Mouse (Mus musculus): ENCODE results near the gene Paxbp1. TPM values are rescaled to one million over a fixed set of nuclear protein-coding genes. Genes with fewer than 3 reads are reported as not detected.
A peak's percentile ranks its signal among the peaks of the same experiment; 100 is the strongest.

Gene Paxbp1
- total RNA-seq, 2 experiments from 2014 or later = 63.3 to 68.5 TPM

DNA sequence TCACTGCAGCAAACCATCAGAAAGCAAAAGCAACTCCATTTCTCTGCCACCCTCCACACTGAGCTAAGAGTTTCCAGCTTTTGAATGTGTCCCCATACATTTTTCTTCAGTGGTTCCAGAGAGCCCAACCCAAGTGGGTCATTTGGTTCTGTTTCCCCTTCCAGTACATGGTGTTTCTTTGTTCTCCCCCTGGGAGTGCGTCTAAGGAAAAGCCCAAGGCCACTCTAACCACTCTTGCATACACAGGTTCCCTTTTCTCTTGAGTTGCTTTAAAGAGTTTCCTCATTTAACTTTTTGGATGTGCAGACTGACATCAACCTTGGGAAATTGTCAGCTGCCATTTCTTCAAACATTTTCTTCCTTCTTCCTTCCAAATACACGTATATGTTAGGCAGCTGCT is 43.2 kb downstream of the Paxbp1 start:
- no peak for DNase-seq (ENCODE audit: low spot score in 2 of 2)

DNA sequence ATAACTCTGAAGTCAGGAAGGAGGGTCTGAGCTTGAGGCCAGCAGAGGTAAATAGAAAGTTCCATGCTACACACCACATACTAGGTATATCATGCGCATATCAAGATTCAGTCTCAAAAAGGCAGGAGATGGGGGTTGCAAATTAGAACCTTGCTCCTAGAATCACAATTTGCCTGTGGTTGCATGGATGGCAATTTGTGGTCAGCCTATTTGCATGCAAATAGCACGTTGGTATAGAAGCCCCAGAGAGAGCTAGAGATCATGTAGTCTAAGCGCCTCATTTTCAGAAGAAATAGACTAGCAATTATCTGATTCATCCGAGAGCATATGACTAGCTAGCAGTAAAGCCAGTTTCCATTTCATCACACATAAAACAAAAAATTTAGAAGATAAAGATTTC is 44.5 kb downstream of the Paxbp1 start:
- no peak for DNase-seq (ENCODE audit: low spot score in 2 of 2)

DNA sequence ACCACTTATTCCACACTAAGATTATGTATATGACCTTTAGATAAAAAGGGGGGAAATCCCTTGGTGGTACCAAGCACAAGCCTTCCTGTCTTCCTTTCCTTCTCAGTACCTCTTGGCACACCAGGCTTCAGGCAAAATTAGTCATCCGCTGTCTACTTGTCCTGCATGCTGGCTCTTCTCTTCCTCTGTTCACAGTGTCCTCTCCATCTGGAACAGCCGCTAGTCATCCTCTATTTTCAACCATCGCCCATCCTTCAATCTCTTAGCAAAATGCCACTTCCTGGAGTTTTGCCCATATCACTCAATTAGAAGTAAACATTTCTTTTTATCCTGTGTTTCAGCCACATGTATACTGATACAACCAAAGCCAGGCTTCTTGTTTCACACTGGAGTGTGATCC is 46.5 kb downstream of the Paxbp1 start:
- peak in 1 of 2 experiments; percentile 57 for DNase-seq (ENCODE audit: low spot score in 2 of 2)

DNA sequence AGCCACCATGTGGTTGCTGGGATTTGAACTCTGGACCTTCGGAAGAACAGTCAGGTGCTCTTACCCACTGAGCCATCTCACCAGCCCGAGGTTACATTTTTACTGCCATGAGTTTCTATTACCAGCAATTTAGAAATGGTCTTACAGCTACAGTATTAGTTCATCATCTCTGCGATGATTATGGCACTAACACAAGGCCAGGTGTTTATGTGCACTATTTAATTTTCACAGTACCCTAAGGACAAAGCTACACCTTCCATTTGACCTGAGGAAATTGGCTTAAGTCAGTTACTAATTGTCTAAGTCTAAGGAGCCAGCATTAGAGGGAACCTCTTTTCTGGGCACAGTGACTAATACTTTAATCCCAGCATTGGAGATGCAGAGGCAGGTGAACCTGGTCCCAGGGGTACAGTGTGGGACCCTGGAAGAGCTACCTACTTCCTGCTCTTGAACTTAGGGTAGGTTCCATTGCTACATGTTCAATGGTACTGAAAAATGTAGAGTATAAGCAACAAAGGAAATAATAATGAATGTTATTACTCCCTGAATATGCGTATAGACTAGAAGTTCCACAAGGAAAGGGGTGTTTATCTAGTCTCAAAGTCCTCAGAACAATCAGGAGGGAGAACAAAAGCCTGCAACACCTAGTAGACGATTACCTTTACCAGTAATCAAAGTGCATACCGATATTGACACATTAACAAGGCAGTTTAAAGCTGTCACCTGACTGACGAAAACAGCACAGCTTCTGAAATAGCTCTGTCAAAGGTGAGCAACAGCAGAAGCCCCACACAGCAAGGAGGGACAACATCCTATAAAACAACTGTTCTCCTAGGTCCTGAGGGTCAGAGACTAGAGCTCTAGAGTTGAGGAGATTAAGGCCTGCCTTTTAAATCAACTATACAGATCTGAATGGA is 47.8 kb downstream of the Paxbp1 start:
- no peak for DNase-seq (ENCODE audit: low spot score in 2 of 2)

DNA sequence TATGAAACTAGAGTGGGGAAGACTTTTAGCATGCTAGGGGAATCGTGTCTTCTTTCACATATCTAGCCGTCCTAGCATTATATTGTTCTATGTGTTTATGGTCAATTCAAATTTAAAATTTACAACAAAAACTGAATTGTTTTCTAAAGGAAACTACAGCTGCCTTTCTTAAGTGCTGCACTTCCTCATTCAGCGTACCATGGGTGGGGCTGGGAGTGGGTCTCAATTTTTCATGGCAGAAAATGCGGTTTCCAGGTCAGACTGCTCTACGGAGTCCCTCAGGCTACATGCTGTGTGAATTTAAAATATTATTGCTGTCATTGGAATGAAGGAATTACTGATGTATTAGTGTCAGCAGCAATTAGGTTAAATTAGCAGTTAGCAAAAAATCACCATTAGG is 48.8 kb downstream of the Paxbp1 start:
- no peak for DNase-seq (ENCODE audit: low spot score in 2 of 2)

DNA sequence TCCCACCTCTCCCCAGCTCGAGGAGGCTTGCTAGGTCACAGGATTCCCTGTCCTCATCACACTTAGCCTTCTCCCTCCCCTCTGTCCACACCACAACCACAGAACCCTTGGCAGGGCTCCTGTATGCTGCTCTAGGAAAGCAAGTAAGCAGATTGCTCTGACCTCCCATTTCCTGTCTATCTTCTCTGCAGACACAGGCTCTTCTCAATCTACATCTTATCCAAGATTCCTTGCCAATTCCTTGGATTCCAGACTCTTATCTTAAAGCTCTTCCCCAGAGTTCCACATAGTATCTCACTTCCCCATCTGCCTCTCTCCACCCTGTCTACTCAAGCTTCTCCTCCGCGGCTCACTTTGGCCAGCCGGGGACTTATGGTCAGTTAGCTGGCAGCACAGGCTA is 49.3 kb downstream of the Paxbp1 start:
- no peak for DNase-seq (ENCODE audit: low spot score in 2 of 2)

DNA sequence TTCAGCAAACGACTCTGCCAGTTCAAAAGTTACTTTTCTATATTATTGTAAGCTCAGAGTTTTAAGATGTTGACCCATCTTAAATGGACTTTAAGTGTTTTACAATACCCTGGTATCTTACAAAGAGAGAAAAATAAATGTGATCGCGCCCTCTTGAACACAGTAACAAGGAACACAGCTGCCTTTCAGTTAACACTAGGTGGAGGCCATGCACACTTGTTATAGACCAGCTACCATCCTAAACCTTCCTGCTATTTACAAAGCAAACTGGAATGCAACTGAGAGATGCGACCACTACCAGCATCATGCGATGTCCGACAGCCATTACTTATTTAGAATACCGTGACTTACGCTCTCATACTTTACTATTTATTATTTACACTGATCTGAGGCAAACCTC is 55.2 kb downstream of the Paxbp1 start:
- DNase-seq (ENCODE audit: low spot score in 2 of 2) = no peak

DNA sequence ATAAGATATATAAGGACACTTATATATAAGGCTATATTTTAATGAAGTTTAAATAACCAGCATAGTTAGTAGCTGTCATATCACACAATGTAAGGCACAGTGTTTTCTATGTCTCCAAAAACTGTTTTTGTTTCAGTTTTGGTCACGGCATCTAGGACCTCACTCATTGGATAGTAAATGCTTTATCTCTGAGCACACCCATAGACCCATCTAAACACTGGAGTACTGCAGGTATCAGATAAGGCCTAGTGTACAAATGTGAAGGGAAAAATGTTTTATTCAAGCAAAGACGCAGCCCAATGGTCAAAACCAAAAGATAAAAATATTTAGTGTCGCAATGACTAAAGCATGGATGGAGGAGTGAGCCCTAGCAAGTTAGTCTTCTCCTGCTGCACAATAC is 55.7 kb downstream of the Paxbp1 start:
- no peak for DNase-seq (ENCODE audit: low spot score in 2 of 2)

DNA sequence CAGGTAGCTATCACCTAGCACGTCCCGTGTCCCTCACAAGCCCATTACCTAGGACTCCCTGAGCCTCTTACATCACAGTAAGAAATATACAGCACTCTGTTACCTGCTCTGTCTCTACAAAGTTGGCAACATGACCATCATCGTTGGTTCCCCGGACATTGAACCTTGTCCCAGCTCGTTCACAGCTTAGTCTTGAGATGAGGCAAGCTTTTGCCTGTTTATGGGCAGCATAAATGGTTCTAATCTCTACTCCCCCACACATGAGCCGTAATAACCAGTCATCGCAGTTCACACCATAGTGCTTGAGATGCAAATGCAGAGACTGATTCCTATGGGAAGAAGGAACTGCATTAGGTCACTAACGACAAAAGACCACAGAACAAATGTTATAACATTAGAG is 56.3 kb downstream of the Paxbp1 start:
- no peak for DNase-seq (ENCODE audit: low spot score in 2 of 2)

DNA sequence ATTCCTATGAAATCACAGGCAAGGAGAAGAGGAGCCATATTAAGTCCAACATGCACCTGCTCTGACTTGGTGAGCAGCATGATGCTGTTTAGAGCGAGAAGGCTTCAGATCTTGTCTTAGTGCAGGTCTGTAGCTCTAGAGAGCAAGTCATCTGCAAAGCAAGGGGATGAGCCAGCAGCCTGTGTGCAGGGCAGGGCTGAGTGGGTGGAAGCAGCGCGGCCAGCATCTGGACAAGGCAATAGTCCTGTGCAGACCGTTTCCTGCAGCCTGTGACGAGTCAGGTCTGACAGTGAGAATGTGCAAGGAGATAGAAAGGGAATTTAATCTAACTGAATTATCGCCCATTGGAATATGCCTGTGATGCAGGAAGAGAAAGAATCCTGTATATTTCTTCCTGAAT is 73.3 kb downstream of the Paxbp1 start:
- no peak for DNase-seq (ENCODE audit: low spot score in 2 of 2)

DNA sequence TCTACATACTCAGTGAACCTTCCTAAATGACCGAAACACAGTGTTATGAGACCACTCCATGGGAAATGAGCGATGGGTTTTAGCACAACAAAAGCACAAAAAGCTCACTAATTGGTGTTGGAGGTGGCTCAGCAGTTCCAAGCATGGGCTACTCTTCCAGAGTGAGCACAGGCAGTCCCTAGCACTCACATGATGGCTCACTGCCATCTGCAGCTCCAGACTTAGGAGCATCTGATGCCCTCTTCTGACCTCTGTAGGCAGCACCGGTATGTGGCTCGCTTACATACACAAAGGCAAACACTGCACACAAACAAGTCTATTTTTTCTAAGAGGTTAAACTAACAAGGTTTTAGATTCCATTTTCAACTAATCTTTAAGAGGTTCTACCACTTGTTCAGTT is 78.1 kb downstream of the Paxbp1 start:
- no peak for DNase-seq (ENCODE audit: low spot score in 2 of 2)

DNA sequence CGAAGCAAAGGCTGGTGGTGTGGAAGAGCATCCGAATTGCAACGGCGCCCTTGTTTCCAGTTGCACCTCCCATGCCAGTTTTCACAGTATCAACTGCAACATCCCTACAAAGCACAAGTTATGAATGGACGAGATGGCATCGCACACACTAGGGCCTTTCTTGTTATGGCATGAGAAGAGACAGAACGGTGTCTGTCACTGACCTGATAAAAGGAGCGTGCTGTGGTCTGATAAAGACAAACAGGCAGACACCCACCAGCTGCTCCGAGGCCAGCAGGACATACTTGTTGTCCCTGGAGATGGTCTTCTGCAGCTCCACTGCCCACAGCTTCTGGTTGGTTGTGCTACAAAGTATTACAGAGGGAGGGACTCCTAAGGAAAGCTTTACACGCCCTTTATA is 80.0 kb downstream of the Paxbp1 start:
- no peak for DNase-seq (ENCODE audit: low spot score in 2 of 2)

Other genes starting within 250 kb of the Paxbp1 start
- 10 to 100 TPM; 14.7 to 14.9 TPM for gene Urb1, start 234.1 kb downstream of the Paxbp1 start, total RNA-seq (2021)
- 1 to 10 TPM; 2.8 to 3.0 TPM for gene Eva1c, start 217.8 kb downstream of the Paxbp1 start, total RNA-seq (2021)
- 10 to 100 TPM; 47.2 to 59.6 TPM for gene Cfap298, start 109.4 kb downstream of the Paxbp1 start, total RNA-seq (2021)
- 100 to 1,000 TPM; 425 to 459 TPM for gene Synj1, start 33.2 kb downstream of the Paxbp1 start, total RNA-seq (2021)
- 1 to 10 TPM; 2.2 to 2.7 TPM for gene 4932438H23Rik, start 50.6 kb upstream of the Paxbp1 start, total RNA-seq (2021)
- 10 to 100 TPM; 23.1 to 25.2 TPM for gene Olig2, start 180.9 kb upstream of the Paxbp1 start, total RNA-seq (2021)
- gene Olig1, start 225.2 kb upstream of the Paxbp1 start, total RNA-seq (2021) = 100 to 1,000 TPM in 1 of 2 experiments, 10 to 100 TPM in 1; 100.0 to 102 TPM